Mouse (Mus musculus): ENCODE results near the gene Vps8. TPM values are rescaled to one million over a fixed set of nuclear protein-coding genes. Genes with fewer than 3 reads are reported as not detected.

Vps8 gene
- polyA plus RNA-seq, 1 experiment from 2014 or later: 20.4 TPM

GRCm38 (mm10) chr16:21550453-21550852, 127.5 kb downstream of the Vps8 start:
- Histone ChIP-seq H3K4me2 (replicated peaks; ENCODE audit: low read depth, low read length) (no peak overlapping the region), H3K27me3 (ENCODE audit: control insufficient read depth, insufficient read depth, low read length) (no peaks in the 10 kb centered on the region), H3K4me3 (ENCODE audit: low read depth, low read length) (no peak overlapping the region), H3K4me1 (ENCODE audit: control insufficient read depth, insufficient read depth, low read length) (no peaks in the 10 kb centered on the region), H3K9me3 (ENCODE audit: control insufficient read depth, low read depth, low read length) (no peaks in the 10 kb centered on the region), H3K9ac (replicated peaks; ENCODE audit: low read depth, low read length) (no peak overlapping the region), H3K27ac (ENCODE audit: low read length) (no peak overlapping the region), H3K36me3 (ENCODE audit: control insufficient read depth, insufficient read depth, low read length) (0 out of 2 replicates have a peak, but pooled peaks cover 2% of the 10 kb centered on the region)
- 72% methylated on average over 7 of the region's 7 CpGs for WGBS
- ATAC-seq (ENCODE audit: insufficient number of reproducible peaks, insufficient read depth, low FRiP score, low read depth): no peak

- Histone ChIP-seq H3K36me3 (ENCODE audit: control insufficient read depth, insufficient read depth, low read length) (0 out of 2 replicates have a peak, but pooled peaks cover 2% of the 10 kb centered on the region), H3K9me3 (ENCODE audit: control insufficient read depth, low read depth, low read length) (no peaks in the 10 kb centered on the region), H3K4me2 (replicated peaks; ENCODE audit: low read depth, low read length) (no peak overlapping the region), H3K27ac (ENCODE audit: low read length) (no peak overlapping the region), H3K27me3 (ENCODE audit: control insufficient read depth, insufficient read depth, low read length) (no peaks in the 10 kb centered on the region), H3K9ac (replicated peaks; ENCODE audit: low read depth, low read length) (no peak overlapping the region), H3K4me1 (ENCODE audit: control insufficient read depth, insufficient read depth, low read length) (no peaks in the 10 kb centered on the region), H3K4me3 (ENCODE audit: low read depth, low read length) (no peak overlapping the region)
- WGBS: 75% methylated on average over 3 of the region's 3 CpGs
- ATAC-seq (ENCODE audit: insufficient number of reproducible peaks, insufficient read depth, low FRiP score, low read depth): no peak
Observed at GRCm38 (mm10) chr16:21553506-21553905, 130.6 kb downstream of the Vps8 start.

GRCm38 (mm10) chr16:21562625-21563300, 139.8 kb downstream of the Vps8 start:
- no peak overlapping the region for H3K9ac ChIP-seq (replicated peaks; ENCODE audit: low read depth, low read length)
- no peak overlapping the region for H3K27ac ChIP-seq (ENCODE audit: low read length)
- H3K4me1 ChIP-seq (ENCODE audit: control insufficient read depth, insufficient read depth, low read length): no peaks in the 10 kb centered on the region
- H3K27me3 ChIP-seq (ENCODE audit: control insufficient read depth, insufficient read depth, low read length): no peaks in the 10 kb centered on the region
- H3K4me2 ChIP-seq (replicated peaks; ENCODE audit: low read depth, low read length): no peak overlapping the region
- 76% methylated on average over 3 of the region's 3 CpGs for WGBS
- no peaks in the 10 kb centered on the region for H3K36me3 ChIP-seq (ENCODE audit: control insufficient read depth, insufficient read depth, low read length)
- no peak for ATAC-seq (ENCODE audit: insufficient number of reproducible peaks, insufficient read depth, low FRiP score, low read depth)
- no peak overlapping the region for H3K4me3 ChIP-seq (ENCODE audit: low read depth, low read length)
- no peaks in the 10 kb centered on the region for H3K9me3 ChIP-seq (ENCODE audit: control insufficient read depth, low read depth, low read length)

GRCm38 (mm10) chr16:21563322-21563721, 140.4 kb downstream of the Vps8 start:
- H3K27me3 ChIP-seq (ENCODE audit: control insufficient read depth, insufficient read depth, low read length): no peaks in the 10 kb centered on the region
- no peak overlapping the region for H3K4me2 ChIP-seq (replicated peaks; ENCODE audit: low read depth, low read length)
- ATAC-seq (ENCODE audit: insufficient number of reproducible peaks, insufficient read depth, low FRiP score, low read depth): 0 out of 2 replicates have a peak, but pooled peaks have one; percentile 18
- 79% methylated on average over 6 of the region's 6 CpGs for WGBS
- no peak overlapping the region for H3K9ac ChIP-seq (replicated peaks; ENCODE audit: low read depth, low read length)
- H3K4me1 ChIP-seq (ENCODE audit: control insufficient read depth, insufficient read depth, low read length): no peaks in the 10 kb centered on the region
- no peaks in the 10 kb centered on the region for H3K36me3 ChIP-seq (ENCODE audit: control insufficient read depth, insufficient read depth, low read length)
- H3K9me3 ChIP-seq (ENCODE audit: control insufficient read depth, low read depth, low read length): no peaks in the 10 kb centered on the region
- no peak overlapping the region for H3K27ac ChIP-seq (ENCODE audit: low read length)
- no peak overlapping the region for H3K4me3 ChIP-seq (ENCODE audit: low read depth, low read length)

- no peaks in the 10 kb centered on the region for H3K9me3 ChIP-seq (ENCODE audit: control insufficient read depth, low read depth, low read length)
- no peaks in the 10 kb centered on the region for H3K4me1 ChIP-seq (ENCODE audit: control insufficient read depth, insufficient read depth, low read length)
- no peak overlapping the region for H3K4me3 ChIP-seq (ENCODE audit: low read depth, low read length)
- H3K27ac ChIP-seq (ENCODE audit: low read length): no peak overlapping the region
- WGBS: 94% methylated on average over 5 of the region's 5 CpGs
- H3K9ac ChIP-seq (replicated peaks; ENCODE audit: low read depth, low read length): no peak overlapping the region
- H3K4me2 ChIP-seq (replicated peaks; ENCODE audit: low read depth, low read length): no peak overlapping the region
- no peaks in the 10 kb centered on the region for H3K27me3 ChIP-seq (ENCODE audit: control insufficient read depth, insufficient read depth, low read length)
- H3K36me3 ChIP-seq (ENCODE audit: control insufficient read depth, insufficient read depth, low read length): no peaks in the 10 kb centered on the region; the same call in 1 of the 2 replicates
- ATAC-seq (ENCODE audit: insufficient number of reproducible peaks, insufficient read depth, low FRiP score, low read depth): no peak
Observed at GRCm38 (mm10) chr16:21567093-21567492, 144.2 kb downstream of the Vps8 start.

- 54% methylated on average over 7 of the region's 7 CpGs for WGBS
- H3K9me3 ChIP-seq (ENCODE audit: control insufficient read depth, low read depth, low read length): no peaks in the 10 kb centered on the region
- no peak overlapping the region for H3K4me2 ChIP-seq (replicated peaks; ENCODE audit: low read depth, low read length)
- no peaks in the 10 kb centered on the region for H3K27me3 ChIP-seq (ENCODE audit: control insufficient read depth, insufficient read depth, low read length)
- no peaks in the 10 kb centered on the region for H3K4me1 ChIP-seq (ENCODE audit: control insufficient read depth, insufficient read depth, low read length)
- no peak overlapping the region for H3K27ac ChIP-seq (ENCODE audit: low read length)
- H3K4me3 ChIP-seq (ENCODE audit: low read depth, low read length): no peak overlapping the region
- ATAC-seq (ENCODE audit: insufficient number of reproducible peaks, insufficient read depth, low FRiP score, low read depth): no peak
- H3K36me3 ChIP-seq (ENCODE audit: control insufficient read depth, insufficient read depth, low read length): no peaks in the 10 kb centered on the region; the same call in 1 of the 2 replicates
- no peak overlapping the region for H3K9ac ChIP-seq (replicated peaks; ENCODE audit: low read depth, low read length)
Observed at GRCm38 (mm10) chr16:21569952-21570351, 147.0 kb downstream of the Vps8 start.

- no peak overlapping the region for H3K4me2 ChIP-seq (replicated peaks; ENCODE audit: low read depth, low read length)
- H3K36me3 ChIP-seq (ENCODE audit: control insufficient read depth, insufficient read depth, low read length): no peaks in the 10 kb centered on the region; the same call in 1 of the 2 replicates
- no peaks in the 10 kb centered on the region for H3K27me3 ChIP-seq (ENCODE audit: control insufficient read depth, insufficient read depth, low read length)
- no peak overlapping the region for H3K4me3 ChIP-seq (ENCODE audit: low read depth, low read length)
- ATAC-seq (ENCODE audit: insufficient number of reproducible peaks, insufficient read depth, low FRiP score, low read depth): no peak
- H3K9me3 ChIP-seq (ENCODE audit: control insufficient read depth, low read depth, low read length): no peaks in the 10 kb centered on the region
- H3K4me1 ChIP-seq (ENCODE audit: control insufficient read depth, insufficient read depth, low read length): no peaks in the 10 kb centered on the region
- 88% methylated on average over 5 of the region's 5 CpGs for WGBS
- H3K27ac ChIP-seq (ENCODE audit: low read length): no peak overlapping the region
- no peak overlapping the region for H3K9ac ChIP-seq (replicated peaks; ENCODE audit: low read depth, low read length)
Observed at GRCm38 (mm10) chr16:21570786-21571185, 147.9 kb downstream of the Vps8 start.

GRCm38 (mm10) chr16:21576000-21576420, 153.1 kb downstream of the Vps8 start:
- Histone ChIP-seq H3K4me3 (ENCODE audit: low read depth, low read length) (no peak overlapping the region), H3K4me1 (ENCODE audit: control insufficient read depth, insufficient read depth, low read length) (no peaks in the 10 kb centered on the region), H3K9ac (replicated peaks; ENCODE audit: low read depth, low read length) (no peak overlapping the region), H3K9me3 (ENCODE audit: control insufficient read depth, low read depth, low read length) (no peaks in the 10 kb centered on the region), H3K4me2 (replicated peaks; ENCODE audit: low read depth, low read length) (no peak overlapping the region), H3K27ac (ENCODE audit: low read length) (no peak overlapping the region), H3K27me3 (ENCODE audit: control insufficient read depth, insufficient read depth, low read length) (no peaks in the 10 kb centered on the region), H3K36me3 (ENCODE audit: control insufficient read depth, insufficient read depth, low read length) (no peaks in the 10 kb centered on the region)
- no peak for ATAC-seq (ENCODE audit: insufficient number of reproducible peaks, insufficient read depth, low FRiP score, low read depth)
- 43% methylated on average over 10 of the region's 10 CpGs for WGBS

- Histone ChIP-seq H3K27me3 (ENCODE audit: control insufficient read depth, insufficient read depth, low read length) (no peaks in the 10 kb centered on the region), H3K9me3 (ENCODE audit: control insufficient read depth, low read depth, low read length) (no peaks in the 10 kb centered on the region), H3K9ac (replicated peaks; ENCODE audit: low read depth, low read length) (no peak overlapping the region), H3K36me3 (ENCODE audit: control insufficient read depth, insufficient read depth, low read length) (no peaks in the 10 kb centered on the region), H3K4me2 (replicated peaks; ENCODE audit: low read depth, low read length) (no peak overlapping the region), H3K4me1 (ENCODE audit: control insufficient read depth, insufficient read depth, low read length) (no peaks in the 10 kb centered on the region), H3K4me3 (ENCODE audit: low read depth, low read length) (no peak overlapping the region), H3K27ac (ENCODE audit: low read length) (no peak overlapping the region)
- no peak for ATAC-seq (ENCODE audit: insufficient number of reproducible peaks, insufficient read depth, low FRiP score, low read depth)
- 79% methylated on average over 6 of the region's 6 CpGs for WGBS
Observed at GRCm38 (mm10) chr16:21589110-21589509, 166.2 kb downstream of the Vps8 start.
